Mouse (Mus musculus): ENCODE results near the gene Arl15. TPM values are rescaled to one million over a fixed set of nuclear protein-coding genes. Genes with fewer than 3 reads are reported as not detected.

The Arl15 gene
- polyA plus RNA-seq, 1 experiment from 2014 or later, result 14.6 TPM

DNA sequence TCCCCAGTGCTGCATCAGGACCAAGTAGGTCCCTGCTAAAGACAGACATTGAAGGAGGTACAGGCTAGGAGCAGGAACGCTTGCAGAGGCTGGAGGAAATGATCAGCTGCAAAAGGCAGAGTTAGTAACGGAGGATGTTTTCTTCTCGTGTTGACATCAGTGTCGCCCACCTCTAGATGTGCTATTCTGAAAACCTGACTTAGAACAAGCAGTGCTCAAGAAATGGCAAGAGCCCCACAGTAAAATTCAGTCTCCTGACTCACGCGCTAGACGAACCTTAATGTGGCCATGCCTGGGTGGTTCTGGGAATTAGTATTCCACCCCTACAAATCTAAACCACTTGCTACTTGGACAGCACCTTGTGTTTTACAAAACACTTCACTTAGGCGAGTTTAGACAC is 291.1 kb downstream of the Arl15 start:
- Histone ChIP-seq H3K4me1 (replicated peaks; ENCODE audit: control insufficient read depth, insufficient read depth, low read length) (no peaks in the 10 kb centered on the region), H3K36me3 (ENCODE audit: control insufficient read depth, insufficient read depth, low read length) (no peaks in the 10 kb centered on the region), H3K4me2 (ENCODE audit: low read depth, low read length, severe bottlenecking) (no peak overlapping the region), H3K27ac (ENCODE audit: low read depth, low read length) (no peak overlapping the region), H3K9ac (ENCODE audit: low read length) (no peak overlapping the region), H3K27me3 (ENCODE audit: control insufficient read depth, insufficient read depth, low read length) (no peaks in the 10 kb centered on the region), H3K9me3 (ENCODE audit: control insufficient read depth, low read length) (no peaks in the 10 kb centered on the region), H3K4me3 (ENCODE audit: low read depth, low read length) (no peak overlapping the region)
- 87% methylated on average over 8 of the region's 8 CpGs for WGBS
- DNase-seq (ENCODE audit: low spot score) (no peak), ATAC-seq (replicated peaks; ENCODE audit: low FRiP score) (no peak)

DNA sequence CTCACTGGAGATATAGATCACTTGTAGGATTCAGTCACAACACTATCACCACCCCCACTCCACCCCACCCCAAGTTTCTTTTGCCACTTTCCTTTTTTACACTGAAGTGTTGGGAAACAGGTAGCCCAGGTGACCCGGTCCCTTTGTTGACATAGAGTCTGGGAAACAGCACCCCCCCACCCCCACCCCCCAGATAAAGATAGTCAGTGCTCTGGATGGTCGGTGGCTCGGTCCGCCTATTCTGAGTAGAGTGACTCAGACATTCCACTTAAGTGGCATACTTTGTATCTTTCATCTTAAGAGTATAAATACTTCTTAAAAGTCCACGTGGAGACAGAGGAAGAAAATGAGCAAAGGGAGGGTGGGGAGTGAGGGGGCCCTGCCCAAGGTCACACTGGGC is 292.0 kb downstream of the Arl15 start:
- WGBS, result 82% methylated on average over 5 of the region's 5 CpGs
- no peak overlapping the region for H3K4me3 ChIP-seq (ENCODE audit: low read depth, low read length)
- no peak overlapping the region for H3K9ac ChIP-seq (ENCODE audit: low read length)
- no peaks in the 10 kb centered on the region for H3K9me3 ChIP-seq (ENCODE audit: control insufficient read depth, low read length)
- no peak overlapping the region for H3K4me2 ChIP-seq (ENCODE audit: low read depth, low read length, severe bottlenecking)
- no peaks in the 10 kb centered on the region for H3K4me1 ChIP-seq (replicated peaks; ENCODE audit: control insufficient read depth, insufficient read depth, low read length)
- DNase-seq (ENCODE audit: low spot score) (no peak), ATAC-seq (replicated peaks; ENCODE audit: low FRiP score) (no peak)
- no peaks in the 10 kb centered on the region for H3K27me3 ChIP-seq (ENCODE audit: control insufficient read depth, insufficient read depth, low read length)
- no peak overlapping the region for H3K27ac ChIP-seq (ENCODE audit: low read depth, low read length)
- H3K36me3 ChIP-seq (ENCODE audit: control insufficient read depth, insufficient read depth, low read length), result no peaks in the 10 kb centered on the region

DNA sequence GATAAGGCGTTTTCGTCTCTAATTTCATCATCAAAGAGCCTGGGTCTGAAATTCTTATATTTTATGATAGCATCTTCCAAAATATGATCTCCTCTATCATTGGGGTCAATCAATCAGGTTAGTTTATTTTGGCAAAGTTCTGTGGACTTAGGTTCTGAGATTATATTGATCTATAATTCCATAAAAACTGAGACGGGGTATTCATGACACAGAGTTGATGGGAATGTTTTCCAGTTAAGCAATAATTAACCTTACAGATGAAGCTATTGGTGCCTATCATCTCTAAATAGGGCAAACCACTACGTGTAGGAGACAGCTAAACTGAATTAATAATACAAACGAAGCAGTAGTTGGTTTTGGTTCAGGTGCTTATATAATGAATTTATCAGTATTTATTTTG is 292.5 kb downstream of the Arl15 start:
- Histone ChIP-seq H3K4me2 (ENCODE audit: low read depth, low read length, severe bottlenecking) (no peak overlapping the region), H3K4me3 (ENCODE audit: low read depth, low read length) (no peak overlapping the region), H3K4me1 (replicated peaks; ENCODE audit: control insufficient read depth, insufficient read depth, low read length) (no peaks in the 10 kb centered on the region), H3K9ac (ENCODE audit: low read length) (no peak overlapping the region), H3K36me3 (ENCODE audit: control insufficient read depth, insufficient read depth, low read length) (no peaks in the 10 kb centered on the region), H3K27me3 (ENCODE audit: control insufficient read depth, insufficient read depth, low read length) (no peaks in the 10 kb centered on the region), H3K9me3 (ENCODE audit: control insufficient read depth, low read length) (no peaks in the 10 kb centered on the region), H3K27ac (ENCODE audit: low read depth, low read length) (no peak overlapping the region)
- WGBS, result 92% methylated on average over 5 of the region's 5 CpGs
- ATAC-seq (replicated peaks; ENCODE audit: low FRiP score) (no peak), DNase-seq (ENCODE audit: low spot score) (no peak)

DNA sequence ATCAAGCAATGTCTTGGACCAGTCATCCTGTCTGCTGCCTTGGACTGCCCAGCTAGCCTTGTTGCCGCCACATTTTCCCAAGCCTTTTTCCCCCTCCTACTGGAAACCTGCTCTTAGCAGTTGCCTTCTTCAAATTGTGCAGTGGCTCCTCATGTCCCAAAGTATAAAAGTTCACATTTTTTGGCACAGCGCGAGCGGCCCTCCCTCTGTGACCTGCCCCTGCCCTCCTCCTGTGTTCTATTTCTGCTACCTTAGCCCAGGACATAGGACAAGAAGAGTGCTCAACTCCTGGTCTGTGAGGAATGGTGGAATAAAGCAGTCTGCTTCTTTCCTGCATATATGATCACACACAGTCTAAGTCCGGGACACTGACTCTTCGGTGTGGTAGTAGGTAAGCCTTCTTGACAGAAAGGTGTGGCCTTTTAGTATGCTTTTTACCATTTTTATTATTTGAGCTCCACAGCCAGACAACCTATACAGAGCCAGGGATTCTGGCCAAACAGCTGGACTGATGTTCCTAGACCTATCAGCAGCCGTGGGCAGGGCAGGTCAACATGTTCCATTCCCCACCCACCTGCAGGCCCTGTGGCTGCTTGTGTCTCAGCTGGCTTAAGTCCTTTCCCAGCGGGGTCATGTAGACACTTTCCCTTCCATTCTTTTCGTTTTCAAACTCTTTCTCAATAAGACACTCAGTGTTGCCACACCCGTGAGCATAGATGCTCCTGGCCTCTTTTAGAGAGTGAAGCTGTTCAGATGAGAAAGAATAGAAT is 293.6 kb downstream of the Arl15 start:
- no peaks in the 10 kb centered on the region for H3K36me3 ChIP-seq (ENCODE audit: control insufficient read depth, insufficient read depth, low read length)
- ATAC-seq (replicated peaks; ENCODE audit: low FRiP score) (no peak), DNase-seq (ENCODE audit: low spot score) (no peak)
- H3K4me2 ChIP-seq (ENCODE audit: low read depth, low read length, severe bottlenecking), result no peak overlapping the region
- WGBS, result 85% methylated on average over 10 of the region's 10 CpGs
- H3K9me3 ChIP-seq (ENCODE audit: control insufficient read depth, low read length), result no peaks in the 10 kb centered on the region
- no peak overlapping the region for H3K9ac ChIP-seq (ENCODE audit: low read length)
- no peak overlapping the region for H3K4me3 ChIP-seq (ENCODE audit: low read depth, low read length)
- H3K27ac ChIP-seq (ENCODE audit: low read depth, low read length), result no peak overlapping the region
- H3K27me3 ChIP-seq (ENCODE audit: control insufficient read depth, insufficient read depth, low read length), result no peaks in the 10 kb centered on the region
- no peaks in the 10 kb centered on the region for H3K4me1 ChIP-seq (replicated peaks; ENCODE audit: control insufficient read depth, insufficient read depth, low read length)

DNA sequence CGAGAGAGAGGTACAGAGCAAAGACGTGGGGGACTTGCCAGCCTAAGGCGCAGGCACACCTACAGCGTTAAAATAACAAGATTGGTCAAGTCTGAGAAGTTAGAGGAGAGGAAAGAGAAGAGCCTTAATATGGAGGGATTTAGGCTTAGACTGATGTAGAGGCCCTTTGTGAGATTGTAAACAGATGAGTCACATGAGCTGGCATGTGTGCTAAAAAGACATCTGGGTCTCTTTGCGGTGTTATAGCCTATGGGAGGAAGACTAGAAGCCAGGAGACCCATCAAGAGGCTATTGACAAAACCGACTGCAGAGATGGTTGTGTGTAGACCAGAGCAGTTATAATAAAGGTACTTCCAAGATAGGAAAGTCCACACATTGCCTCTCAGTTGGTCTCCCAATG is 296.5 kb downstream of the Arl15 start:
- 91% methylated on average over 6 of the region's 6 CpGs for WGBS
- no peaks in the 10 kb centered on the region for H3K4me1 ChIP-seq (replicated peaks; ENCODE audit: control insufficient read depth, insufficient read depth, low read length)
- H3K27me3 ChIP-seq (ENCODE audit: control insufficient read depth, insufficient read depth, low read length), result no peaks in the 10 kb centered on the region
- H3K4me3 ChIP-seq (ENCODE audit: low read depth, low read length), result no peak overlapping the region
- no peak overlapping the region for H3K4me2 ChIP-seq (ENCODE audit: low read depth, low read length, severe bottlenecking)
- no peak overlapping the region for H3K9ac ChIP-seq (ENCODE audit: low read length)
- DNase-seq (ENCODE audit: low spot score) (no peak), ATAC-seq (replicated peaks; ENCODE audit: low FRiP score) (no peak)
- H3K27ac ChIP-seq (ENCODE audit: low read depth, low read length), result no peak overlapping the region
- no peaks in the 10 kb centered on the region for H3K9me3 ChIP-seq (ENCODE audit: control insufficient read depth, low read length)
- no peaks in the 10 kb centered on the region for H3K36me3 ChIP-seq (ENCODE audit: control insufficient read depth, insufficient read depth, low read length)

DNA sequence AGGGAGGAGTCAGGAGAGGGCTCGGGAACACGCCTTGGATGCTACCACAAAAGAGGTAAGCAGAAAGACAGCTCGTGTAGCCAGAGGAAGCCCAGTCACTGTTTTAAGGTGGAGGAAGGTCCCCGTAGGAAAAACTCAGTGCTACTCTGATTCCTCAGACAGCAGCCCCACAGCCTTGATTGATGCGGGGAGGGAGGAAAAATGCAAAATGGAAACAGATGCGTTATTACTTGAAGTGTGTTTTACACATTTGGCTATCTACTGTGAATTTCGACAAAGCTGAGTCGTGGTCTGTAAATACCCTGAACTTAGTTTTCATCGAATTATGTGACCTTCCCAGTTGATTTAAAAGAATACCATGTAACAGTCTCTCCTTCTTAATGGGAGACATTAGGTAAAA is 296.9 kb downstream of the Arl15 start:
- H3K4me1 ChIP-seq (replicated peaks; ENCODE audit: control insufficient read depth, insufficient read depth, low read length), result no peaks in the 10 kb centered on the region
- ATAC-seq (replicated peaks; ENCODE audit: low FRiP score) (no peak), DNase-seq (ENCODE audit: low spot score) (no peak)
- no peak overlapping the region for H3K27ac ChIP-seq (ENCODE audit: low read depth, low read length)
- no peak overlapping the region for H3K4me2 ChIP-seq (ENCODE audit: low read depth, low read length, severe bottlenecking)
- no peak overlapping the region for H3K9ac ChIP-seq (ENCODE audit: low read length)
- H3K36me3 ChIP-seq (ENCODE audit: control insufficient read depth, insufficient read depth, low read length), result no peaks in the 10 kb centered on the region
- WGBS, result 76% methylated on average over 9 of the region's 9 CpGs
- no peaks in the 10 kb centered on the region for H3K27me3 ChIP-seq (ENCODE audit: control insufficient read depth, insufficient read depth, low read length)
- H3K4me3 ChIP-seq (ENCODE audit: low read depth, low read length), result no peak overlapping the region
- H3K9me3 ChIP-seq (ENCODE audit: control insufficient read depth, low read length), result no peaks in the 10 kb centered on the region

DNA sequence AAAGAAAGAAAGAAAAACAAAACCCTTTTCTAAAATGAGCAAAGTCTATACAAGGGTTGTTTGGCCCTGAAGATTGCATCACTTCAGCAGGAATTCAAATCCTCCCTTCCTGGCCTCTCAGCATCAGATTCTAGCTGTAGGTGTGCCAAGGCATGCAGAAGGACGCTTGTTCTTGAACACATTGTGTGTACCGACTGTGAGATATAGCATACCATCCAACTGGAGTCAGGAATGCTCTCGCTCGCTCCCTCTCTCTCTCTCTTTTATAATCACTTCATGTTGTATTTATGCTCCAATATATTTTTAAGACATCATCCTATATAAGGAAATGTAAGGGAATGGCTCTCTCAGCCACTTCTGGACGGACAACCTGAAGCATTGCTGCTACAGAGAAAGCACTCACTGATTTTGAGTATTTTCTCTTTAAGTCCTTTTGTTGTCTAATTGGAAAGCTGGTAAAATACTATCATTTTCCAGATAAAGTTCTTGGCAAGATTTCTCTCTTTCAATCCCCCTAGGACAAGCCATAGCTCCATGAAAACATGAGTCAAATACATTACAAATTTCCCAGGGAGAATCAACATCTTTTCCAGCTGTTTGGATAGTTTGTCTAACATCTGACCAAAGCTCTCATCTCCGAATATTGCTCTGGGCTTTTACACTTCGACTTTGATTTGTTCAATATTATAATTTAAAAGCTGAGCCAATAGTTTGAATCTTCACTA is 300.0 kb downstream of the Arl15 start:
- DNase-seq (ENCODE audit: low spot score) (no peak), ATAC-seq (replicated peaks; ENCODE audit: low FRiP score) (no peak)
- no peak overlapping the region for H3K4me3 ChIP-seq (ENCODE audit: low read depth, low read length)
- no peaks in the 10 kb centered on the region for H3K36me3 ChIP-seq (ENCODE audit: control insufficient read depth, insufficient read depth, low read length)
- no peaks in the 10 kb centered on the region for H3K4me1 ChIP-seq (replicated peaks; ENCODE audit: control insufficient read depth, insufficient read depth, low read length)
- no peaks in the 10 kb centered on the region for H3K9me3 ChIP-seq (ENCODE audit: control insufficient read depth, low read length)
- no peak overlapping the region for H3K9ac ChIP-seq (ENCODE audit: low read length)
- no peak overlapping the region for H3K27ac ChIP-seq (ENCODE audit: low read depth, low read length)
- H3K4me2 ChIP-seq (ENCODE audit: low read depth, low read length, severe bottlenecking), result no peak overlapping the region
- 89% methylated on average over 7 of the region's 7 CpGs for WGBS
- no peaks in the 10 kb centered on the region for H3K27me3 ChIP-seq (ENCODE audit: control insufficient read depth, insufficient read depth, low read length)

DNA sequence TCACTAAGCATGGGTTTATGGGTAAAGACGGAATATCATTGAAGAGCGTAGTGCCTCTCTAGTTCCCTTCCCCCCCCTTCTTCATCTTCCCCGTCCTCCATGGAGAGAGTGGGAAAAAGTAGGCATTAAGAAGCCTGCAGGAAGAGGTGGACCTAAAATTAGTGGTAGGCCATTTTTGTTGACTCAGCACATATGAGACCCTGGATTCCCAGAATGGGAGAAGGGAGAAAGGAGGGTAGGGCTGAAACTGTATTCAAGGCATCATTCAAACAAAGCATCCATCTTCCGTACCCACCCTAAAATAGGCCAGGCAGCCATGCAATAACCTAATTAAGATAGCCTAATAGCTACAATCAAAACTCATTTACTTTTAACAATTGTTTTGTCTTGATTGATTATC is 301.1 kb downstream of the Arl15 start:
- Histone ChIP-seq H3K4me2 (ENCODE audit: low read depth, low read length, severe bottlenecking) (no peak overlapping the region), H3K9ac (ENCODE audit: low read length) (no peak overlapping the region), H3K27me3 (ENCODE audit: control insufficient read depth, insufficient read depth, low read length) (no peaks in the 10 kb centered on the region), H3K36me3 (ENCODE audit: control insufficient read depth, insufficient read depth, low read length) (no peaks in the 10 kb centered on the region), H3K9me3 (ENCODE audit: control insufficient read depth, low read length) (no peaks in the 10 kb centered on the region), H3K4me1 (replicated peaks; ENCODE audit: control insufficient read depth, insufficient read depth, low read length) (no peaks in the 10 kb centered on the region), H3K27ac (ENCODE audit: low read depth, low read length) (no peak overlapping the region), H3K4me3 (ENCODE audit: low read depth, low read length) (no peak overlapping the region)
- 93% methylated on average over 4 of the region's 4 CpGs for WGBS
- ATAC-seq (replicated peaks; ENCODE audit: low FRiP score), result no peak
- DNase-seq (ENCODE audit: low spot score), result no peak

DNA sequence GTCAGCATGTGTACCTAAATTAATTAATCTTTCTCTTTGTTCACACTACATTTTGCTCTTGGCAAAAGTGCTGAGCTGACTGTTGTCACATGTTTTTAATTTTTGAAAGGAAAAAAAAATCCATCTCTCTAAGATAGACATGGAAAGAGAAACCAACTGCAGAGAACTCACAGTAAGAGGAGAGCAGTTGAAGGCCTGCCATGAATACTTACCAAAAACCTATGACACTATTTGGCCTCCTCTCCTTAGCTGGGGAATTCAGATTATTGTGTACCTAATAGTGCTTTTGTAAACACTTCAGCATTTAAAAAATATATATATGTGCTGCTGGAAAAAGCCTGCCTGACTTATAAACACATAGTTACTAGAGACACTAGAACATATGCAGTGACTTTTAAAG is 302.1 kb downstream of the Arl15 start:
- no peaks in the 10 kb centered on the region for H3K4me1 ChIP-seq (replicated peaks; ENCODE audit: control insufficient read depth, insufficient read depth, low read length)
- no peak overlapping the region for H3K4me3 ChIP-seq (ENCODE audit: low read depth, low read length)
- no peak overlapping the region for H3K27ac ChIP-seq (ENCODE audit: low read depth, low read length)
- H3K9me3 ChIP-seq (ENCODE audit: control insufficient read depth, low read length), result no peaks in the 10 kb centered on the region
- no peak for ATAC-seq (replicated peaks; ENCODE audit: low FRiP score)
- no peaks in the 10 kb centered on the region for H3K27me3 ChIP-seq (ENCODE audit: control insufficient read depth, insufficient read depth, low read length)
- H3K9ac ChIP-seq (ENCODE audit: low read length), result no peak overlapping the region
- no peaks in the 10 kb centered on the region for H3K36me3 ChIP-seq (ENCODE audit: control insufficient read depth, insufficient read depth, low read length)
- H3K4me2 ChIP-seq (ENCODE audit: low read depth, low read length, severe bottlenecking), result no peak overlapping the region
- DNase-seq (ENCODE audit: low spot score), result no peak
